Mouse (Mus musculus): ENCODE measurements around the gene Gmppb.
"Not testable (repeated sequence)": the region's sequence is repeated elsewhere in the genome, so short reads cannot be mapped to it uniquely, and the experiment has no call there.

Gene Gmppb

DNA sequence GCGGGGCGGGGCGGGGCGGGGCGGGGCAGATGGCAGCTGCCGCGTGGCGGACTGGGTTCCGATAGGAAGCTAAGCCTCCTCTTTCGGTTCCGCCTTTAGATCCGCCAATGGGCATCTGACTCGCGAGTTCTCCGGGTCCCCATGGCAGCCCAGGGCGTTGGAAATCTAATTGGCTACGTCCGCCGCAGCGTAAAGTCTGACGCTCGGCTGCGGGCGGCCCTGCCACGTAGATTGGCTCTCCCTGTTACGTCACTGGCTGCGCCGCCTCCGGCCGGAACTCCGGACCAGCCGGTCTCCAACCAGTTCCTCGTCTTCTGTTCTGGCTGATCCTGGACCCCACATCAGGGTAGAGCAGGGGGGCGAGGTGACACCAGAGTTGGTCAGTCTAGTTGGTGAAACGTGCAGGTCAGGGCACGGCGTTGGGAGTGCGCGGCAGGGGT is at the start of gene Gmppb:
TSS of gene Gmppb (plus strand) at position 227 of the 440 bp plus-strand sequence.
- DNase-seq (ENCODE audit: low spot score): peak; percentile 91

DNA sequence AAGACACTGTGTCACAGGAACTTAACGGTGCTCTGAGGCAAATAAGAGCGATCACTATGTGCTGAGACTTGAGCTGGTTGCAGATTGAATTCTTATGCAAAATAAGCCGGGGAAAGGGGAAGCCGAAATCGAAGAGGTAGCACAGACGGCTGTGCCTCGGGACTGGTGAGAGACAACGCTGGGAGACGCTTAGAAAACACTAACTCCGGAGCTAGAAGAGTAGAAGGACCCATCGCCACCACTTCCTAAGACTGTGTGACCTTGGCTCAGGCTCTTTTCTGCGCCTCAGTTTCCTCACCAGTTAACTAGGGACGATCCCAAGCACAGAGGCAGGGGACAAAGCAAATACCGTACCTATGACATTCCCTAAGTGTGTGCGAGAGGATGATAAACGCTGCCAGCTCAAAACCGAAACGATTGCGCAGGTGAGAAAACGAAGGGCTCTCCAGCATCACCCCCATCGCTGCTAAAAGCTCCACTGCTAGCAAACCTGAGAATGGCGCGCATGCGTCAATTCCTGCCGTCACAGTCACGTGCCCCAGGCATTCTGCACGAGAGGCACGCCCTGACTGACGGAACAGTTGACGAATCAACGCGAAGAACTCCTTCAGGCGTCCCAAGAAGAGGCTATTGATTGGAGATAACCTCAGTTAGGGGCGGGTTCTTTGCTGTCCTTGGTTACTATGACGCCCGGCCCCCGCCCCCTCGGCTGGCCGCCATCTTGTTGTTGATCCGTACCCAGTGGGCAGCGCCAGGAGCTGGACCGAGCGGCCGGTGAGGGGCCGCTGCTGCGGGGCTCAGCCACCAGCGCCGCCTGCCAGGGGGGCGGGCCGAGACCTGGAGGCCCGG is 46.9 kb upstream of the Gmppb start, which contains the start of gene Ip6k1:
TSS of gene Ip6k1 (plus strand) at position 580 of the 849 bp plus-strand sequence.
- DNase-seq (ENCODE audit: low spot score): peak; percentile 99

DNA sequence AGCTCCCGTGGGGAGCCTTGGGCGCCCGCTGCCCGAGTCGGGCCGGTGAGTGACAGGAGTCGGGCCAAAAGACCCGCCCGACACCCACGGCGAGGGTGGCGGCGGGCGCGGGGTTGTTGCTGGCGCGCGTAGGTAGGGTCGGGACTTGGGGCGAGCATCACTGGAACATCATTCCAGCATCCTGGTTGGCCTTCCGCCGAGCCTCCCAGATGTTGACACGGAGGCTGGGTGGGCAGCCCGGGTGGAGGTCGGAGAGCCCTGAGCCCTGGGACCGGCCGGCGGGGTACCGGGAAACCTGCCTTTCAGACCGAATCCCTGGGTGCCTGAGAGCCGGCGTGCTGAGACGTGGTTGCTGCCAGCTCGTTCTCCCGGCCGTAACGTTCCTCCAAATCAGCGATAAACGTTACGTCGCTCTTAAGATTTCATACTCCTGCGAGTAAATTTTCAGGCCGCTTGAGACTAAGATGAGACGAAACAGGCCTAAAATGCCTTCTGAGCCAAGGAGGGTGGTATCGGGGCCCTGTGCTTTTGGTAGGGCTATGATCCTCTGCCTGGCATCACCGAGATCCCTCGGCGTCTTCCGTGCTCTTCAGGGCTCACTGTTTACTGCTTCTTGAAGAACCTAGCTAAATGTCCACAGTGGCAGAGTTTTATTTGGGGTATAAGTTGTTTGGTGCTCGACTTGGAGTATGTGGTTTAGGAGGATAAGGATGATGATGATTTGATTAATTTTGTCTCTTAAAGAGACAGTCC is 46.1 kb upstream of the Gmppb start:
- DNase-seq (ENCODE audit: low spot score): peak; percentile 50

DNA sequence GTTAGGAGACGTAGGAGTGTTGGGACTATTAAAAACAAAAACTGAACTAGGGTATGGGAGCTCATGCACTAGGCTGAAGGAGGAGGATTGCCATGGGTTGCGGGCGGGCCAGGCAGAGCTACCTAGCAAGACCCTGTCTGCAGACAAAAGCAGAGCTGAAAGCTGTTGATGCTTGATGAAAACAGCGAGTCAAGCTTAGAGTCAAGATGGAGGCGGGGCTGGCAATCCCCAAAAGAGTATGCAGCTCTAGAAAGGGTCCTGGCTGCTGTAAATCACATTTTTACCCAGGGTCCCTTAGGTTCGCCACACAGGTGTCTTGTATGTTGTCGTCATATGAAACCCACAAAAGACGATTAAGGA is 45.5 kb upstream of the Gmppb start:
- DNase-seq (ENCODE audit: low spot score): peak; percentile 34

DNA sequence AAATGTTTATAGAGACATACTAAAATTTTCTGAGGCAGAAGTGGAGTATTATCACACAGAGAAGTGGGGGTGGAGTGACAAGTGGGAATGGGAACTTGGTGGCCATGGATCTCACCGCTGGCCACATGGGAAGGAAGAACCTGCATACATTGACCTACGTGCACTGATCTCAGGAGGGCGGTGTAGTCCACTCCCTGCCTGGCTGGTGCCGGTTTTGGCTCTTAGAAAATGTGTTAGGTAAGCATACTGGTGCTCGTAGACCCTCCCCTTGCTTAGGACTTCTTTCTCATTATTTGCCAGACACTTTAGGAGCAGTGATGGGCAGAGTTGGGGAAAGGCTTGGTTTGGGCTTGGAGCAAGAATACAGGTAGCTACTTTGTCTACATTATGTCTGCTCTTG is 41.0 kb upstream of the Gmppb start:
- no peak for DNase-seq (ENCODE audit: low spot score)

DNA sequence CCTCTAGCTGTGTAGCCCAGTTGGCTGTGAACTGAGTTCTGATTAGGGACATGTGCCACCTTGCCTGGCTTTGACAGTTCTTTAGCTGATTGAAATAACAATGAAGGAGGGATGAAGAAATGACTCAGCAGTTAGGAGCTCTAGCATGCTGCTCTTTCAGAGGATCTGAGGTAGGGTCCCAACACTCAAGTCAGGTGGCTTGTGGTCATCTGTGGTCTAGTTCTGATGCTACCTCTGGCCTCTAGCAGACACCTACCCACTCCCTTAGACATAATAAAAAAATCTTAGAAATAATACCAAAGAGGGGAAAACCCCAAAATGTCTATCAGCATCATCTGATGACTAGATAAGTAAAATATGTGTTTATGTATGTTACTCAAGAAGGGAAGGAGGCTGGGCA is 38.7 kb upstream of the Gmppb start:
- DNase-seq (ENCODE audit: low spot score): no peak

DNA sequence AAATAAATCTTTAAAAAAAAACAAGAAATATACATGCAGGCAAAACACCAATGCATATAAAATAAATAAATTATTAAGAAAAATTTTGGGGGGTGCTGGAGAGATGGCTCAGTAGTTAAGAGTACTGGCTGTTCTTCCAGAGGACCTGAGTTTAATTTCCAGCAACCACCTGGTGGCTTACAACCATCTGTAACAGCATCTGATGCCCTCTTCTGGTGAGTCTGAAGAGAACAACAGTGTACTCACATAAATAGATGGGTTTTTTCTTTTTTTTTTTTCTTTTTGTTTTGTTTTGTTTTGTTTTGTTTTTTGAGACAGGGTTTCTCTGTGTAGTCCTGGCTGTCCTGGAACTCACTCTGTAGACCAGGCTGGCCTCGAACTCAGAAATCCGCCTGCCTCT is 35.5 kb upstream of the Gmppb start:
- DNase-seq (ENCODE audit: low spot score): not testable (repeated sequence)

DNA sequence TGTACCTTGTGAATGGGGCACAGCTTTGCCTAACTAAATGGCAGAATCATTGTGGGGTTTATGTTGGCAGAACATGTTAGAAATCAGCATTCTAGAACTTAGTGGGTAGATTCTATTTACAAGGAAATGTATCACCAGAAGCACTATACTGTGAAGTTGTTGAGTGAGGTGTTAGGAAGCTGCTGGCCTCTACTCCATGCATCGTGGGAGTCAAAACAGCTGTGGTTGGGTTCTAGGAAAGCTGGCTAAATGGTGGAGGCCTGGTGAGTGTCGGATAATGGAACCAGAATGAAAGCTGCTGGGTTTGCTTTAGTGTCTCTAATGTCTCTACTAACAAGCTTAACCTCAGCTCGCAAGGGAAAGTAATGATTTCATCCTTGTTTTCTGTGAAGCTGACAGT is 31.9 kb upstream of the Gmppb start:
- DNase-seq (ENCODE audit: low spot score): no peak

DNA sequence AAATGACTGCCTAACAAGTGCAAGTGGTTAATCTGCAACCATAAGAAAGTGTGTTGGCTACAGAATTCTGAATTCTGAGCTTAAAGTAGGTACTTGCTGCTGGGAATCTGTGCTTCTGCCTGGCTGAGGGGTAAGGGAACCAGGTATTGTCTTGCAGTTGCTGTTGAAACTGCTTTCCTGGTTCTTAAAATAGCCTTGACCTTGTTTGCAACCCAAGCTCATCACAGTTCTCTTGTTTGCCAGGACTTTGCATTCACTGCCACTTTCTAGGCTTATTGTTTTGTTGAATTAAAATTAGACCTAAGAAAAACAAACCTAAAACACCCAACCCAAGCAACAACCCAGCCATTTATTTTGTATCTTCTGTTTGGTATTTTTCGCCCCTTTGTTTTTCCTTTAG is 28.3 kb upstream of the Gmppb start:
- DNase-seq (ENCODE audit: low spot score): no peak

DNA sequence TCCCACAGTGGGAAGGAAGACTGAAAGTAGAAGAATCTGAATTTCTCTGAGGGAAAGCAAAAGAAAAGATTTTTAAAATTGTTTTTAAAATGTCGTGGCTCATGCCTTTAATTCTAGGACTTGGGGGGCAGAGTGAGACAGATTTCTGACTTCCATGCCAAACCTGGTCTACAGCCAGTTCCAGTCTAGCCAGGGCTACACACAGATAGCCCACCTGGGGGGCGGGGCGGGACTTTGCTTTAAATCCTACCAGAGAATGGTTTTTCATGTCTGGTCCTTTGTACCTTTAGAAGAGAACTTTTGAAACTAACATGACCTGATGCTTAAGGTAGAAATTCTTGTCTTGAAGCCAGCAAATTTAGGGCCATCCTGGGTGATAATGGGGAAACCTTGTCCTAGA is 25.8 kb upstream of the Gmppb start:
- DNase-seq (ENCODE audit: low spot score): no peak

DNA sequence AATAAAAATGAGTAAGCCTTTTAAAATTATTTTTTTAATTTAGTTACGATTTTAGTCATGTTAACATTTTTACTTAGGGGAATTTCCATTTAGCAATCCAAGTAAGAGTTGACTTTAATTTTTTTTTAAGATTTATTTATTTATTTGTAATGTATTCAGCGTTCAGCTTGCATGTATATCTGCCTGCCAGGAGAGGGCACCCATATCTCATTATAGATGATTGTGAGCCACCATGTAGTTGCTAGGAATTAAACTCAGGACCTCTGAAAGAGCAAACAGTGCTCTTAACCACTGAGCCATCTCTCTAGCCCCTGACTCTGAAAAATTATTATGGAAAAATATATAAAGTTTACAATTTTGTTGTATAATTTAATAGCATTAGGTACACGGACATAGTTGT is 22.5 kb upstream of the Gmppb start:
- DNase-seq (ENCODE audit: low spot score): no peak

DNA sequence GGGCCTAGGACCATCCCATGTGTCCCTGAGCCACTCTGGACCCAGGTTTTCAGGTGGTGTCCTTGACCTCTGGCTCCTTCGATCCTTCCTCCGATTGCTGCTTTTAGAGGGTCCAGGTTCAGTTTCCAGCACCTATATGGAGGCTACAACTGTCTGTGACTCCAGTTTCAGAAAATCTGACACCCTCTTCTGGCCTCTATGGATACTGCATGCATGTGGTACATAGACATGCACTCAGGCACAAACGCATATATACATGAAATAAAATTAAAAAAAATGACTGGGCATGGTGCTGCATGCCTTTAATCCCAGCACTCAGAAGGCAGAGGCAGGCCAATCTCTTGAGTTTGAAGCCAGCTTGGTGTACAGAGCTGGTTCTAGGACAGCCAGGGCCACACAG is 21.2 kb upstream of the Gmppb start:
- no peak for DNase-seq (ENCODE audit: low spot score)

DNA sequence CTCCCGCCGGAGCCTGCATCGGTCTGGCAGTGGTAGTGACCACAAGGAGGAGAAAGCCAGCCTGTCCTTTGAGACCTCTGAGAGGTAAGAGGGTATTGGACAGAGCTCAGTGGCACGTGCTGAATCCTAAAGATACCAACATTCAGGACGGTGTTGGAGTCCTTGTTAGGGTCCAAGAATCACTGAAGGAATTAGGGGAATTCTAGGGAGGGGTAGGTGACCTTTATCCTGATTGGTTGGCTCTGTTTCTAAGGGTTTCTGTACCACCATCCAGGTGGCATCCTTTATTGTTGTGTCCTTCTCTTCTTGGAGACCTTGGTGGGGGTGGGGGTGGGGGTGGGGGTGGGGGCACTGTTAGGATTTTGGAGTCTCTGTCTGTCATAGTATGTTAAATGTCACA is 16.9 kb upstream of the Gmppb start:
- no peak for DNase-seq (ENCODE audit: low spot score)

DNA sequence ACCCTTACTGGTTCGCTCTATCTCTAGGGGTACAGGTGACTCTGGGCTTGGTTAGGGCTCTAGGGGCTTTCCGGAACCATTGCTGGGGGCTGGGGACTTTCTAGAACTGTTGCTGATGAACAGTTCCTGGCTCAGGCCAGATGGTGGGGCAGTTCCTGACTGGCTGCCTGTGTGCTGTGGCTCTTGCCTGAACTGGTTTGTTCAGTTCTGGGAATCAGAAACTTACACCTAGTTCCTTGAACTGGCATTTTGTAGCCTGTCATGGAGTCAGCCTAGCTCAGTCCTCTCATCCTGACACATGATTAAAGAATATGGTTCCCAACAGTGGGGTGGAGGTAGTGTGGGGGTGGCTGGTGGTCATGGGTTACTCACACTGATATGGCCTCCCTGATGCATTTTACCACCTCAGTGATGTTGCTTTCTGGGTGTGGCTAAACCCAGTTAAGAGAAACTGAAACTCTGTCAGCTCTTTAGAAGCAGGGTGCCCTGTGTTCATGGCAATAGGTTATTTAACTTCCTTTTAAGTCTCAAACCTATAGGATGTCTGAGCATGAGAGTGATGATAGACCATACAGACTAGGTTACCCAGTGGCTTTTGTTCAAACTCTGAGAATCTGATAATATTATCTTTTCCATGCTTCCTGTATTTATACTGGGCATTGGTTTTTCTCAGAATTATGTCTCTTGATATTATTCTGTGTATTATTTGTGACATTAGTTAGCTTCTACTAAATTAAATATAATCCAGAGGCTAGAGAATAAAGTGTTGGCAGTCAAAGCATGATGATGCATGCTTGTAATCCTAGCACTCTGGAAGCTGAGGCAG is 13.5 kb upstream of the Gmppb start:
- DNase-seq (ENCODE audit: low spot score): no peak

DNA sequence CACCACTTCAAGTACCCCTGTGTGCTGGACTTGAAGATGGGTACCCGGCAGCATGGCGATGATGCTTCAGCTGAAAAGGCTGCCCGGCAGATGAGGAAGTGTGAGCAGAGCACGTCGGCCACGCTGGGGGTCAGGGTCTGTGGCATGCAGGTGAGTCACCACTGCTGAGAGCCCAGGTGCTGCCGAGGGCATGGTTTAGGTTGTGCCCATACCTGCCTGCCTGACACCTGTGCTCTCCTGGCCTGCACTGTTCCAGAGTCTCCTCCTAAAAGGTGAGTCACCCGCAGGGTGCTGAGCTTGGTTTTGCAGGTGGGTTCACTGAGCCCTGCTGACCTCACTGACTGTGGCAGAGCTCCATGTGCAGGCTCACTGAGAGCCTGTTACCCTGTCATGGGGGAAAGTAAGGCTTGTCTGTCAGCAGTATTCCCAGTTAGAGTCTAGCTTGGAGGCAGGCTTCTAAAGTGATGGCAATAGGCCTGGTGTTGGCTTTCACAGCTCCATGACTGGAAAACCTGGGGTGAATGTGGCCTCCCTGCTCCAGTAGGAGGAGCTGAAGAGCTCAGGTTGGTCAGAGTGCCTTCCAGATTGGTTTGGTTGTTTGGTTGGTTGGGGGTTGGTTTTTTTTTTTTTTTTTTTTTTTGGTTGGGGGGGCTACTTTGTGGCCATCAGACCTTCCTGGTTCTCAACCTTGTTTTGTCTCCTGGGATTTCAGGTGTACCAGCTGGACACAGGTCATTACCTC is 4.1 kb upstream of the Gmppb start:
- no peak for DNase-seq (ENCODE audit: low spot score)

DNA sequence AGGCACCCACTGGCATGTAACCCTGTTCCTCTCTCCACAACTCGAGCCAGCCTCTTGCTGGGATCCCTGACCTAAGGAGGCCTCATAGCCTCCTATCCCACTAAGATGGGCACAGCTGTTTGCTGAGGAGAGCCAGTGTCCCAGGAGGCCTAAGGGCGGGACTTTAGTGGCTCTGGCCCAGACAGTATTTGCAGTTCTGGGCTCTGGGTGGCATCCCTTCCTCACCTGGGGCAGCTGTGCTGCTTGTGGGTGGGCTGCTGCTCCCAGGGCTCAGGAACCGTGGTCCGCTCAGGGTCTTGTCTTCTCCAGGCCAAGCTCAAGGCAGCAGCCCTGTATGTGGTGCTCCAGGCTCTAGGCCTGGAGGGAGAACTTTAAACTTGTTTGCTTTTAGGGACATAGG is 2.5 kb upstream of the Gmppb start:
- no peak for DNase-seq (ENCODE audit: low spot score)

DNA sequence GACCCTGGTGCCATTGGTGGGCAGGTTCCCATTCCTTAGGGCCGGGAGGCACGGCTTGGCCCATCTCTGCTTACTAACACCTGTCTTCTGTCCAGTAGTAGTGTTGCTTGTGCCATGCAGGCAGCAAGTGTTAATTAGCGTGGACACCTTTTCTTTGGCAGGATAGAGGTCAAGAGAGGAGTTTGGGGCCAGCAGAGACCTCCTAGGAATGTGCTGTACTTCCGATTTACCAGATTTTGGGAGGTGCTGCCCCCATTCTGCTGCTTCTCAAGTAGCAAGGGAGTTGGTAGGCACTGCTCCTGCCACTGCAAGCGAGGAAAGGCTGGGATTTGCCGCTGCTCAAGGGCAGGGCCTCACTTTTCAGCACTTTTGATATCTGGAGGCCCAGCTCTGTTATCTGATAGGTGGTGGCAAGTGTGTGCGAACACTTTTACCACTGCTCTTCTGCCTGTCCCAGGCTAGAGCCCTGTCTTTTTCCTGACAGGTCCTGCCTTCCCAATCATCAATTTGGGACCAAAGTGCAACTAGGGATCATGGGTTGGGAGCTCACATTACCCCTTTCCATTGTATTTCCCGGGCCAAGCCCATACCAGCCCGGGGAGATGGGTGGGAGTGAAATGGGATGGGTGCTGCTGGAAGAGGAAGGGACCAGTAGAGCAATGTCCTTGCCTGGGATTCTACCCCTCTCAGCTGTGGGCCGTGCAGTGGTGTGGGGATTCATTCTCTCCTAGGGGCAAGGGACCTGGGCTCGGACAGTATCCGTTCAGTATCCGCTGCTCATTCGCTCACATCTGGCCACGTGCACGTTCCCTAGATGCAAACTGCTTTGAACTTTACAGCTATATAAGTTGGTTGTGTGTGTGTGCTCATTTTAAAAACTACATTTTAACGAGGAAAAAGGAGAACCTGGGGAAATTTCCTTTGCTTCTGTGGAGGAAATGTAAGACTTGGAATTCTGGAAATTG is 1.2 kb upstream of the Gmppb start:
- no peak for DNase-seq (ENCODE audit: low spot score)

DNA sequence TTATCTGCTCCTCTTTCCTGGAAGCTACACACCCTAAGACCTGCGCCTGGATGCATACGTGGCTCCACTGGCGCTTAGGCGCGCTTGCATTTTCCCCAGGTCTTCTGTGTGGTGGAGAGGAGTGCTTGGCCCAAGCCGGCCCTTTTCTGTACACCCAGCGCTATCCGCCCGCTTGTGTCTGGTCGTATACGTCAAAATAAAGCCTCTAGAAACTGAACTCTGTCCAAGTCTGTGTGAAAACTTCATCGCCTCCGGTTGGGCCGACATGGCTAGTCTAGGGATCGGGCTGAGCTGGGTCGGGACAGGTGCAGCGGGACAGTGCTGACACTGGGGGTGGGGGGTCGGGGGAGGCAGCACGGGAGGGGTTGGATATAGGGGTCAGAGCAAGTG is 481 bp upstream of the Gmppb start:
- peak; percentile 48 for DNase-seq (ENCODE audit: low spot score)

DNA sequence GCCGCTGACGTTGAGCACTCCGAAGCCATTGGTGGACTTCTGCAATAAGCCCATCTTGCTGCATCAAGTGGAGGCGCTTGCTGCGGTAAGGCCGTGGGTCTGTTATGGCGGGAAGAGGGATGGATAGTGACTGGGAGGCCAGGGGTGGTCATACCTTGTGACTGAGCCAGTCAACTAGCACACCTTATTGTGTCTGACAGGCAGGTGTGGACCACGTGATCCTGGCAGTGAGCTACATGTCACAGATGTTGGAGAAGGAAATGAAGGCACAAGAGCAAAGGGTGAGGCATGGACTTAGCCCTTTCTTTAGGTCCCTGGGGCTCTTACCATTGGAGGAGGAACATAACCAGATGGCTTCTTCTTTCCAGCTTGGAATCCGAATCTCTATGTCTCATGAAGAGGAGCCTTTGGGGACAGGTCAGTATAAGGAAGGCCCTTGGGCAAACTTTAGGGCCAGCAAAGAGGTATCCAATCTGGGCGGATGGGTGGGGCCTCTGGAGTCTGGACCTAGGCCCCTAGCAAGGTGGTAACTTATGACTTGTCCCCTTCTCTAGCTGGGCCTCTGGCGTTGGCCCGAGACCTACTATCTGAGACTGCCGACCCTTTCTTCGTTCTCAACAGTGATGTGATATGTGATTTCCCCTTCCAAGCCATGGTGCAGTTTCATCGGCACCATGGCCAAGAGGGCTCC is 664 bp downstream of the Gmppb start:
- no peak for DNase-seq (ENCODE audit: low spot score)
